Mouse (Mus musculus) G1E (cell line): ENCODE results near the gene BC107364.

Experiments
- CTCF ChIP-seq: IDR thresholded peaks from 2 replicates; pipeline ENCODE4 v1.5.1; 2012; ENCODE audit warnings: low read depth, low read length, inconsistent platforms, mixed read lengths
- GATA1 ChIP-seq: IDR thresholded peaks from 2 replicates; pipeline ENCODE4 v1.6.1; 2012; ENCODE audit warnings: borderline replicate concordance, low read length, inconsistent platforms, mixed read lengths
- POLR2AphosphoS5 ChIP-seq: IDR thresholded peaks from 2 replicates; pipeline ENCODE4 v1.6.1; 2012; ENCODE audit warnings: low read depth, low read length, inconsistent platforms; ENCODE audit not compliant: insufficient replicate concordance

DNA sequence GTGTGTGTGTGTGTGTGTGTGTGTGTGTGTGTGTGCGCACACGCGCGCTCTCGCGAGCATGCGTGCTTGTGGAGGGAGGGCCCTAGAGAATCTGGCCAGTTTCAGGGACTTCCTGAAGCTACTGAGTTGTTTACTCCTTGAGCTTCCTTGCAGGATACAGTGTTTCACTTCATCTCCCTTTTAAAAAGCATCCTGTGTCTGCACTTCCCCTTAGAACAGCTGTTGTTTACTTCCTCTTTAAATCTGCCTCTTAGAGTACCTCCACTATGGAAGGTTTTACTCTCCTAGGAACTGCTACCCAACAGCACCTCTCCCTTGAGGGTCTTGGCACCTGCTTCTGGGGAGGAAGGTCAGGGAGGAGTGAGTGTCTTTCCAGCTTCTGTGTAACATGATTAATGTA, 55.2 kb downstream of the BC107364 start:
- no peak for TF ChIP-seq CTCF
- no peak for TF ChIP-seq POLR2AphosphoS5
- TF ChIP-seq GATA1 = no peak
